Mouse (Mus musculus) thymus, postnatal 14 days (tissue): ENCODE measurements around the gene Rgl1.
"Not testable (repeated sequence)": the region's sequence is repeated elsewhere in the genome, so short reads cannot be mapped to it uniquely, and the experiment has no call there.

ENCODE experiments used
- DNase-seq: peaks from one replicate; pipeline ENCODE4 v3.0.0; 2021

Rgl1 gene

DNA sequence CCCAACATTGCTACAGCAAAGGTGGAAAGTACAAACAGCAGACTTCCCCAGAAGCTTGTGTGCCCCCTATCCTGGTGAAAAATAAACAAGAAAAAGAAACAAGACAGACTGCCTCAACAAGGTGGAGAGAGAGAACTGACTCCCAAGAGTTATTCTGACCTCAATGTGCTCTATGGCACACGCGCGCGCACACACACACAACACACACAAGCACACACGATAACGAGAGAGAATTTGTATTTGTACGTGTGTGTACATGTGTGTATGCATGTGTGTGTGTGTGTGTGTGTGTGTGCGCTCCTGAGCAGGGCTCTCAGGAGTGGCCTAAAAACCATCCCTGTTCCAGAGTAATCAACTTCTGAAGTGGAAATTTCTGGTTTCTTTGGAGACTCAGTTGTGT lies 18.5 kb upstream of the Rgl1 start:
- DNase-seq = no peak

DNA sequence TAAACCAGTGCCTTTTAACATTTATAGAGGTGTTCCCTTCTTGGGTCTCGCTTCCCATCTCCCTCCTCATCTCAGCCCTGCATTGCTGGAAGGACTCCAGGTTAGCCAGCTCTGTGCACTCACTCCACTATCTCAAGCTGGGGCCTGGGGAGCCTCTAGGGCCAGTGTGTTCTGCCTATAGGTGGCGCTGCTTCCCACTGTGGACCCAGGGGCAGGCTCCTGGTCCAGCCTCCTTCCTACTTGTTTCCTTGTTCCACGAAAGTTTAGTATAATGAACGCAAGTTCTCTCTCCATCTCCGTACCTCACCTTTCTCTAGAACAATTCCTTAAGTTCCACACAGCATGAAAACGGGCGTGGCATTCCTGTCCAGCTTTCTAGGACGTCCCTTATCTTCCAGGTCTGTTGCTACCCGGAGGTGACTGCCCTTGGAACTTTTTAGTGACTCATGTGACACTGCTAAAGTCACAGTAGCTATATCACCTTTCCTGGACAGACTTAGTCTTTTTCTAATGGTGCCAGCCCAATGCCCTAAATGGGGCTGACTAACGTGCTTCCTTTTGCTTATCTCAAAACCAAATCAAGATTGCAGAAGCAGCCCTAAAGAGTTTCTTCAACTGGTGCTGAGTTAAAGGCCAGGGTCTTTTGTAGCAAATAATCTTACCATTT lies 13.1 kb upstream of the Rgl1 start:
- peak; percentile 67 for DNase-seq

DNA sequence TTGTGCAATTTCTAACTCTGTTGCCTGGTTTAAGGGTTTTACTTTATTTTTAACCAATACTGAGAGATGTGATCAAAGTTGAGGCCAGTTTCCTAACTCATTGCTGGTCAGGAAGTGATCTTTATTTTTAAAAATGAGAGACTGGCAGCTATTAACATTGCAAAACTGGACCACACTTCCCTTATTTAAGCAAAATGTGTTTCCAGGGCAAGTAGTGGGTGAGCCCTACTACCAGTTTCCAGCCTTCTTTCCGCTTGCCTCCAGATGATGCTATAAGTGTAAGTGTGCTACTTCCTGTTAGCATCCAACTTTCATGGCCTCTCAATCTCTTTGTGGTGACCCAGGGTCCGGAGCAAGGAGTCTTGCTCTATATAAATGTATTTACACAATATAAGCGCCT lies 8.4 kb upstream of the Rgl1 start:
- not testable (repeated sequence) for DNase-seq

DNA sequence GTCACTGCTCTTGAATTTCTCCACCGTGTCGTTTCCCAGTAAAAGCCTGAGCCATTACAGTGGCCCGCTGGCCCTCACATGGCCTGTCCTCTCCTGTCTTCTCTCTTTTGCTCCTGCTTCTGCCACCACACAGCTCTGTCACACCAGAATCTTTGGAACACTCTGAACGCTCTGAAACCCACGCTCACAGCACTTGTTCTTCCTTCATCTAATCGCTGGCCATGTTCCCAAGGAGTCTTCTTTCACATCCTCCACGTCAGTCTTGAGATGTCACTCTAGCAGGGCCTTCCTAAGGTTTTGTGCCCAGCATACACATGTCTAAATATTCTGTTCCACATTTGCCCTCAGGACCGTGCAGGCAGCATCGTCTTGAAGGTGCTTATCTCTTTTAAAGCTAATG lies 4.9 kb upstream of the Rgl1 start:
- no peak for DNase-seq

DNA sequence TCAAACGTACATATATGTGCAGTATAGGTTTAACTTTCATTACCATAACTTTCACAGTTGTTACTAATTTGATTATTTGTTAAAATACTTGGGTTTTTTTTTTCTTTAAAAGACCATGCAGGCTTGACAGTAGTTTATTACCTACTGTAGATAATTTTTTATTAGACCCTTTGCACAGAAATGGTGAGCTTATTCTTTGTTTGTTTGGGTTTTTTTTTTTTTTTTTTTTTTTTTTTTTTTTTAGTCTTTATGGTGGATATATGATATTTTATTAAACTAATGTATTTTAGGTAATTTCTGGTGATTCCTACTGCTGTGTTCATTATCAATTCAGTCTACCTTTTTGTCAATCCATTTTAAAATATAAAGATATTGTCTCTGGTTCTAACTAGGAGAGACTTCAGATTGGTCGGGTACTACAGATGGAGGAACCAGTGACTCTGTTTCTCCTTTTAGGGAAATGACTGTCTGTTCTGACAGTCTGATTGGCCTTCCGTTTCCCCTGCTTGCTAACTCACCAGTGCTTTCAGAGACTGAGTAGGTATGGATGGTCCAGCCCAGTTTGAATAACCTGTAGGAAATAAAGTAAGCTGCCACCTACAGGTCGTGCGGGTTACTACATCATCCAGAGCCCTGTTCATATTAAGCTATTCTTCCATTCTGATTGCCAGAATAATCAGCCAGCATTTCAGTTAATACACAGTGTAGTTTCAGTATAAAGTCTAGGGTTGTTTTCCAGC lies 1.8 kb upstream of the Rgl1 start:
- DNase-seq = peak; percentile 81

DNA sequence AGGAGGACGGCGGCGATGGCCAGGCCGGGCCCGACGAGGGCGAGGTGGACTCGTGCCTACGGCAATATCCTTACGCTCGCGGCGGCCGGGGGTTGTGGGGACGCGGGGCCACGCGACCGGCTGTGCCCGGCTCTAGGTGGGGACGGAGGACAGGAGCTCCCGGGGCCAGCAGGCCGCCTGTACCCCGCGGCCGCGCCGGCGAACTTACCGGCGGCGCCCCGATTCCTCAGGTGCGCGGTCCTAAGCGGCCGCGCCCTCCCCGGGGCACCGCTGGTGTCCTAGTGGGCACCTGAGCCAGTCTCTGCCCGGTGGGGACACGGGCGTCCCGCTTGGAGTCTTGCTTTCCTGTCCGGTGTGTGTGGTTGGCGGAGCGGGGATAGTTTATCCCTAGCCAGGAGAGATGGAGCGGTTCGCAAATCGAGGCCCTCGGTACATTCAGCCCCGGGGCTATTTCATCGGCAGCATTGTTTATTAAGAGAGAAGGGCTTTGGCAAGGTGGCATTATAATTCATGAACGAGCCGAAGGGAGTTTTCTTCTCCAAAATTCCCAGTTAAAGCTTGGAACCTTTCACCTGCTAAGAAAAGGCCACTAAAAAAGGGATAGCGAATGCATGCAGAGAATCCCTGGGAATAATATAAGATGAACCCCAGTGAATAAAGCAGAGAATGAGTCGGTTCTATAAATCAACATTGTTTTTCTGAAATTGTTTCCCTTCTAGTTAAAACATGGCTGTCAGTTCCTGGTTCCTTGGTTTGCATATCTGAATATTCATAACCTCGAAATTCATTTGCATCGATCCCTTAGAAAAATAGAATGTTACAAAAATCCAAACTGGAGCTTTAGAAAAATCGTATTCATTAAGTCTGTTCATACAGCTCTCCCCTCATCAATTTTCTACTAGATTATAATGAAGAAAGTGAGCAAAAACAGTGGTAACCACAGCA lies 925 bp upstream of the Rgl1 start:
- no peak for DNase-seq

DNA sequence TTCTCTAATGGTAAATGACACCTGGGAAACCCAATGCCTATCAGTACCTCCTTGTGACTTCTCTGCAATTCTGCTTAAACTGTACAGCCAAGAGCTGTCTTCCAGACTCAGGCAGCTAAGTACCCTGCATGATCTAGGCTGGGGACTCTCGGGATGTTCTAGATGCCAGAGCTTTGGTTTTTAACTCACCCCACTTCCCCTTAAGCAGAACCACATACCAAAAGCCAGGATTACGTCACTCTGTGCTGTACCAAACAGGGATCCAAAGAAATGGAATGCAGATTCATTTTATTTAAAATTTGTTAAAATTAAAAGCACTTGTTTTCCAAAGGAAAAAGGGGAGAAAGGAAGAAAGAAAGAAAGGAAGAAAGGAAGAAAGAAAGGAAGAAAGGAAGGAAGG lies 4.4 kb downstream of the Rgl1 start:
- no peak for DNase-seq

DNA sequence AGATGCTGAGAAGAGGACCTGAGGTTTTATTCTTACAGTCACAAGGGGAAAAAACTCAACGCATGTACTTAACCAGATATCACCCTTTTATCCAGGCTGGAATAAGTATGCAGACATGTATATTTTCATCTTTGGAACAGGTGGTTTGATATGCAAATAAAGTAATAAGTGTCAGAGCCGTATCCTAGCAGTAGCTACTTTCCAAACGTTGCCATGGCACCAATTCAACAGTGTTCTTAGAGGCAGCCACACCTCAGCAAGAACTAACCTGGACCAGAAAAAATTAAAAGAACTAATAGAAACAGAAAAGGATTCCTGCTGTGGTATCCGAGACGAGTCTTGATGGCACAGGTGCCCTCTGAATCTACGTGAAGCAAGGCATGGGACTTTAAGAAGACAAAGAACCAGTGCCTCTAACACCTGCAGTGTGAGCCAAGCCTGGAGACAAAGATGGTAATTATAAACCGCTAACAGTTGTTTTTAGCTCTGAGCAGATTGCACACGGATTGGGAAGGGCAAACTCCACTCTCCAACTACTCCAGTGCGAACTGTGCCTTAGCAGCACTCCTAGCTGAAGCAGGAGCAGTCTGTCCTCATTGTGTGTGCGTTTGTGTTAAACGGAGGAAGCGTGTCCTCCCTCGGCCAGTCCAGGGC lies 15.7 kb downstream of the Rgl1 start, which contains the start of gene Apobec4:
Gene Apobec4, plus strand, starts transcription at position 240 of the 654 bp plus-strand sequence.
- DNase-seq = no peak

DNA sequence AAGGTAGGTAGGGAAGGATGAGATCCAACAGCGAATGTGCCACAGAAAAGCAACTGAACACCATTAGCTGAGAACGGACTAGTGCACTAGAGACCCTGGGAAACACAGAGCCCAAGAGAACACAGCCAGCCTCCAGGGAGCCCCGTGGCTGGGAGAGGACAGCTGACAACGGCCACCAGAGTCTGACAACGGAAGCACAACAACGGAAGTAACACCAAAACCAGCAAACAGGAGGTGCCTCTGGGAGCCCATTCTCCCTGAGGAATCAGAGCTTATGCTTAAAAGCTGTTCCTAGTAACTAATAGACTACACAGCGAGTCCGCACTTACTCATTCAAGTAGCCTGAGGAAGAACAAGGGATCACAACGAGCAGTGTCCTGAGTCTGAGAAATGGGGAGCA lies 16.9 kb downstream of the Rgl1 start:
- DNase-seq = no peak

DNA sequence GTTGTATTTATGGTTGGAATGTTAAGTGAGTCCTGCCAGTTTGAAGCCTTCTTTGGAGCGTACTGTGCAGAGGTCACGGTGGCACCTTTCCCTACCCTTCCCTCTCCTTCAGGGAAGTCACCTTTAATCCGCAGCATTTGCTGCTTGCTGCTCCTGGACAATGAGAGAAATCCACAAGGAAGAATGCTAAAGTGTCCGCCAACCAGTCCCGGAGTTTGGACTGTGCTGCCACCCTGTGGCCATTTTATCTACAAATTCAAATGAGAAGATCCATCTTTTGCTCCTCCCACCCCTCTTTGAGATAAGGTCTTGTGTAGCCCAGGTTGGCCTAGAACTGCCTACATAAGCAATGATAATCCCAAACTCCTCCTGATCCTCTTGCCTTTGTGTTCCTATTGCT lies 19.7 kb downstream of the Rgl1 start:
- DNase-seq = peak; percentile 69

DNA sequence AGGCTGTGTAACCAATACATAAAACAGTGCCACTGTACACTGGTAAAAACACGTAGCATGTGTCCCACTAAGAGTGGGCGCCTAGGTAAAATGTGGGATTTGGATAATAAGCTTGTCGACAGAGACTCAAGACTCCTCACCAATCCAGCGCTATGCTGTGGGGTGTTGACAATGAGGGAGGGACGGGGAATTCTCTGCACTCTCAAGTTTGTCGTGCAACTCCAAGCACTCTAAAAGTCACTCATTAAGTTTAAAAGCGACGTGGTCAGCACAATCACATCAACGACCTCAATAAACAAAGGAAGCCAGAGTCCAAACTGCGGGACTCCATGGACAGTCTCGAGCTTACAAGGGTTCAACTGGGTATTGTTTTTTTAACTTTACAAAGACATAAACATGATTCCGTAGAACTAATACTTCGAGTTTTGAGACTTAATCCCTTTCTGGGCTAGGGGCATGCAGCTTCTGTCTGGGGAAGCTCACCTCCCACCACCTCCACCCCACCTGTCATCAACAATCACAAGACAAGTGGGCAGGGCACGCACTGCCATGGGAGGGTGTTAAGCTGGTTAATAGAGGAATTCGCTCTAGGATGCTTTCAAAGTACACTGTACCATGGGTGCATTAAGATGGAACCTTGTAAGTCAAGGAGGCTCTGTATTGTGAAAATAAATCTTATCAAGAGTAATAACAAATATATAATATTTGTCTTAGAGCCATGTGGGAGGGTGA lies 22.9 kb downstream of the Rgl1 start:
- DNase-seq = no peak

DNA sequence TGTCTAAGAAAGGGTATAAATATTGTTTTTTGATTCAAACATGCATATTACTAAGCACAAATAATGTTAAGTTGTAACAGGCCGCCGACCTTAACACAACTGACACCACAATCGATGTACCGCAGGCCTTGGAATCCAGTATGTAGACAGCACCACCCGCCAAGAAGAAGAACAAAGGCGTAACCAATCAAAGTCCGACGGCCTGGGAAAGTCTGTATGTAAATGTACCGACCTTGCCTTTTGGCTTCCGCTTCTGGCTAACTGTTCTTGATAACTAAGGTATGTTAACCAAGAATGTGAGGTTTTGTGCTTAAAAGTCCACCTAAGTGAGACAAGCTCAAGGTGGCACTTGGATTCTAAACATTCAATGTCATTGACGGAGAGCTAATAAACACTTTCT lies 26.8 kb downstream of the Rgl1 start:
- no peak for DNase-seq

DNA sequence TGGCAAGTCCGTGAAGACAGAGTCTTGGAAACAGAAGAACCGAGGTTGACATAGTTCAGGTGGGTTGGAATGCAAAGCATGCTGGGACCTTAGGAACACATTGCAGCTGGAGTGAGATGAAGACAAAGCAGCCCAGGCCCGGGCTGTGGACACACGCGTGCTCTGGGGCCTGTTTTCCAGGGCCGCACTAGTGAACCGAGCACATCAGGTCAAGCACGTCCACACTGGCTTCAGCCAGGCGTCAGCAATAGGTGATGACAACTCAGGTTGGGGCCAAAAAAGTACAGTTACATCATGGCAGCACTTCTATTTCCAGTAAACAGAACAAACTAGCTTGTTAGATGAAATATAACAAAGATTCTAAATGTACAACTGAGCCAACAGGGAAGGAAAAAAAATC lies 27.4 kb downstream of the Rgl1 start:
- no peak for DNase-seq

DNA sequence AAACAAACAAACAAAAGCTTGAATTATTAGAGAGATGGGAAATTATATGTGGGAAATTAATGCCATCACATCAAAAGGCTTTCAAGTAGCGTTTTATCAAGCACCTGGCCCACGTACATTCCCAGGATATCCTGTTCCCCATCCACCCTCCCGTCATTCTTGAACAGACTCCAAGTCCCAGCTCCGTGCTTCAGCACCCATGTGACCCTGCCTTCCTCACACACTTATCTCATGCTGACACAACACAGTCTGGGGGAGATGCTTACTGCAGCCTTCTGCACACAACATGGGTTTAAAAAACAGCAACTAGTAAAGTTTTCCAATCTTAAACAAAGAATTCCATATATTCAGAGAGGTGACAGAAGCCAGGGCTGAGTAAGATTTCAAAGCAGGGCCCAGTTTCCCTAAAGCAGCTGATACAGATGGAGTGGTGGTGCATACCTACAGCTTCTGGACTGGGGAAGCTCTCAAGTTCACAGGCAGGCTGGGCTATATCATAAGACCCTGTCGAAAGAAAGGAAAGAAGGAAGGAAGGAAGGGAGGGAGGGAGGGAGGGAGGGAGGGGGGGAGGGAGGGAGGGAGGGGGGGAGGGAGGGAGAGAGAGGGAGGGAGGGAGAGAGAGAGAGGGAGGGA lies 38.4 kb downstream of the Rgl1 start:
- no peak for DNase-seq

DNA sequence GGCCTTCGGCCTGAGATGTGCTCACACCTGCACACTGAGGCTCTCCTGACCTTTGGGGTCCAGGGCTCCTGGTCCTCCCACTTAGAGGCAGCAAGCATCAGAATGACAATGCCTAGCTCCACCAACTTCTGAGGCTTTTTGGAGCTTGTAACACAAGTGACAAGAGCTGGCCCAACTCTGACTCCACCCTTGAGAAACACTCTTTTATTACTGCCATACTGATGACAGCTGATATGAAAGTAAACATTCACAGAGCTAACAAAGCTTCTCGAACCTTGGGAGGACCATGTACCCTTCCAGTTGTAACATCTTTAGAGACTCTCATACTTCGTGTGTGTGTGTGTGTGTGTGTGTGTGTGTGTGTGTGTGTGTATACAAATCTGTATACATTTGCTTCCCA lies 40.1 kb downstream of the Rgl1 start:
- DNase-seq = no peak

DNA sequence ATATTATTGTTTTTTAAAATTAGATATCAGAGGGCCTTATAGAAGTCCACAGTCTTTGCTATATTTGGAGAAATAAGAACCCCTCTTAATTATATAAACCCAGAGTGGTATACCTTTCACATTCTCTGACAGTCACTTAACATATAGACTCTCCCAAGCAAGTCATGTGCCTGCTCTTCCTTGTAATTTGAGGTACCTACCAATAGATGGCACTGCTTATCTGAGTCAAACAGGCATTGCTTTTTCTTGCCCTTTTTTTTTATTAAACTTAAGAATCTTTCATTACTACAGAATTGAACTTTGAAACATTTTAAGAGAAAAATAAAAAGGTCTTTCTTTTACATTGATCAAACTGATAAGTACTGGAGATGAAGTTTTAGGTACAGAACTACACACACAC lies 41.9 kb downstream of the Rgl1 start:
- DNase-seq = no peak

DNA sequence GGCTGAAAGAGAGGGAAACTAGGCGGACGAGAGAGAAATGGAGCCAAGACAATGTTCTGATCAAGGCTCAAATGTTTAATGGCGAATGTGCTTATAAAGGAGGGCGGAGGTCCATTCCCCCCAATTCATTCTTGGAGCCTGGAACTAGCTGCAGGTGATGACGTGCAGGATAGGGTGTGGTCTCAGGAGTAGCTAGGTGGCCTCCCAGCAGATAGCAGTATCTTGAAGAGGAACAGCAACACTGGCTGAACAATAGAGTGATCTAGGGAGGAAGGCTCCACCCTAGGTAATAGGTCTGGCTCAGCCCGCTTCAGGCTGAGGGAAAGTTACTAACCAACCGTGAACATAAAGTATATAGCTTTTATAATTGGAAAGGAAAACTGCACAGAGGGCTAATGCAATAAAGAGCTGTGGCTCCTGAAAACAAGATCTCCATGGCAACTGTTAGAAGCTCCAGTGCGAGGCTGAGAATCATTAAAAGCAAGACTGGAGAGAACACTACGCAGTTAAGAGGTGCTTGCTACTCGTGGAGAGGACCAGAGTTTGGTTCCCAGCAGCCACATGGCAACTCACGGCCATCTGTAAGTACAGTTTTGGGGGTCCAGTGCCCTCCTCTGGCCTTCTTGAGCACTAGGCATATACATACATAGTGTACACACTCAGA lies 44.5 kb downstream of the Rgl1 start:
- DNase-seq = no peak

DNA sequence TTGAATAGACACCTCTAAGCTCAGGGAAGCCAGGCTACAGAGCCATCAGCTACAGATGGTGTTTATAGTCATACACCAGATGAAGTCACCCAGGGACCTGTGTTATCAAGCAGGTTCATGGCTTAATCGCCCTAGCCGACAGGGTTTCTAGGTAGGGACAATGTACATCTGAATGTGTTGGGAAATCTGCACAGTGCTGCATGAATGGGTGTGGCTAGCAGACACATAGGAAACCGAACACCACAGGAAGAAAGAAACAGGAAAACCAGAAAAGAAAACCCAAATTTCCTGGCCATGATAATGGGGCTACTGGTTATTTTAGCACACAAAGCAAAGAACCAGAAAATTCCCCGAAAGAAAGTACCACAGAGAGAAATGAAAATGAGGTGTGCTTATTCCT lies 45.2 kb downstream of the Rgl1 start:
- DNase-seq = no peak

DNA sequence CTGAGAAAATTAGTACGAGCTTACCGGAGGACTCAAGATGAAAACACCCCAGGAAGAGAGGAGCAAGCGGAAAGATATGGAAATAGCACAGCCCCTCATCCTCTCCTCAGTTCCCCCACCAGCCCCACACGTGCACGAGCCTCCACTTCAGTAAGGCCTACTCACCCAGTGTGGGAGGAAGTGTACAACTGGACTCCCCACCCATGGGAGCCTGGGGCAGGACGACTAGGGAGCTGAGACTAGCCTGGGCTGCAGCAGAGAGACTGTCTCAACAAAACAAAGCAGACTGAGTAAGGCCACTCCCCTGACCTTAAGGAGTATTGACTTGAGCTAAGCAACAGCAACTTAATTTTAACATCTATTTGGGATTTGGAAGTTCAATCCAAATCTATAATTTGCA lies 48.0 kb downstream of the Rgl1 start:
- DNase-seq = no peak

DNA sequence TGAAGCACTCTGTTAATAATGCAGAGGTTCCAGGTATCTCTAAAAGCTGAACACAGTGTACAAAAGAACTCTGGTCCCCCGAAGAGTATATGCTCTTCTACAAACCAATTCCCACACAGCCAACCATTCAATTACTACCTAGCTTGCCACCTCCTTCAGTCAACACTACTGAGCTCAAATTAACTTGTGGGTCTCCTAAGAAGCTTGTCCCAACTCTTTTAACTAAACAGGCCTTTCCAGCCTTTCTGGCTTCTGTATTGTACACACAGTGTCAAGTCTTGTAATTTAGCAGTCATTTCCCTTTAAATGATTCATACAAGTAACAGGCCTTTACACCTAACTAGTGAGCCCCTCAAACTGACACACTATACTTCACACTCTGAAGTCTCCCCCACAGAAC lies 48.8 kb downstream of the Rgl1 start:
- DNase-seq = no peak

DNA sequence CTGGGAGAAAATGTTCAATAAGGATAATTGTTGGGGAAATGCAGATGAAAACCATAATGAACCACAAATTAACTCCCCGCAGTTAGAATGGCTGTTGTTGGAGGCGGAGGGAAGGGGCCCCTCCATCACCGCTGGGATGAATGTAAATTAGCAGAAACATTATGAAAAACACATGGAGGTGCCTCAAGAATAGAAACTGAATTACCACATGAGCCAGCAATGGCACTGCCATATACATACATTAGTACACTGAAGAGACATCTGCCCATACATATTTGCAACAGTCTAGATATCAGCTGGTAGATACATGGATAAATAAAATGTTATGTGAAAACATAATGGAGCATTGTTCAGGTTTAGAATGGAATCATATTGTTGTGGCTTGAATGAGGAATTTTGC lies 51.7 kb downstream of the Rgl1 start:
- DNase-seq = no peak
